Mouse (Mus musculus): Measurements from ENCODE around the gene Entpd1.

The Entpd1 gene

GRCm38 (mm10) chr19:40665778-40666177, 53.6 kb downstream of the Entpd1 start:
- DNase-seq (ENCODE audit: low spot score in 2 of 2) = no peak

- no peak for DNase-seq (ENCODE audit: low spot score in 2 of 2)
Observed at GRCm38 (mm10) chr19:40667111-40667510, 54.9 kb downstream of the Entpd1 start.

GRCm38 (mm10) chr19:40675329-40675728, 63.2 kb downstream of the Entpd1 start:
- no peak for DNase-seq (ENCODE audit: low spot score in 2 of 2)

GRCm38 (mm10) chr19:40678087-40678486, 65.9 kb downstream of the Entpd1 start:
- no peak for DNase-seq (ENCODE audit: low spot score in 2 of 2)

- DNase-seq (ENCODE audit: low spot score in 2 of 2) = peak; percentile 32 to 54
Observed at GRCm38 (mm10) chr19:40678532-40679307, 66.6 kb downstream of the Entpd1 start.

GRCm38 (mm10) chr19:40679632-40680031, 67.5 kb downstream of the Entpd1 start:
- no peak for DNase-seq (ENCODE audit: low spot score in 2 of 2)

- DNase-seq (ENCODE audit: low spot score in 2 of 2) = no peak
Observed at GRCm38 (mm10) chr19:40684124-40684523, 72.0 kb downstream of the Entpd1 start.

GRCm38 (mm10) chr19:40684566-40684965, 72.4 kb downstream of the Entpd1 start:
- no peak for DNase-seq (ENCODE audit: low spot score in 2 of 2)

- DNase-seq (ENCODE audit: low spot score in 2 of 2) = no peak
Observed at GRCm38 (mm10) chr19:40687291-40687927, 75.2 kb downstream of the Entpd1 start.

- DNase-seq (ENCODE audit: low spot score in 2 of 2) = no peak
Observed at GRCm38 (mm10) chr19:40693201-40693600, 81.0 kb downstream of the Entpd1 start.

GRCm38 (mm10) chr19:40696116-40696515, 84.0 kb downstream of the Entpd1 start:
- DNase-seq (ENCODE audit: low spot score in 2 of 2) = no peak

- no peak for DNase-seq (ENCODE audit: low spot score in 2 of 2)
Observed at GRCm38 (mm10) chr19:40698103-40698853, 86.1 kb downstream of the Entpd1 start.

GRCm38 (mm10) chr19:40699816-40700215, 87.7 kb downstream of the Entpd1 start:
- no peak for DNase-seq (ENCODE audit: low spot score in 2 of 2)

GRCm38 (mm10) chr19:40702406-40702805, 90.2 kb downstream of the Entpd1 start:
- no peak for DNase-seq (ENCODE audit: low spot score in 2 of 2)

- no peak for DNase-seq (ENCODE audit: low spot score in 2 of 2)
Observed at GRCm38 (mm10) chr19:40712889-40713628, 100.9 kb downstream of the Entpd1 start.

GRCm38 (mm10) chr19:40714700-40715099, 102.5 kb downstream of the Entpd1 start:
- no peak for DNase-seq (ENCODE audit: low spot score in 2 of 2)

- no peak for DNase-seq (ENCODE audit: low spot score in 2 of 2)
Observed at GRCm38 (mm10) chr19:40716981-40717380, 104.8 kb downstream of the Entpd1 start.

GRCm38 (mm10) chr19:40719439-40720105, 107.4 kb downstream of the Entpd1 start:
- DNase-seq (ENCODE audit: low spot score in 2 of 2) = no peak

GRCm38 (mm10) chr19:40720381-40720780, 108.2 kb downstream of the Entpd1 start:
- no peak for DNase-seq (ENCODE audit: low spot score in 2 of 2)

- DNase-seq (ENCODE audit: low spot score in 2 of 2) = no peak
Observed at GRCm38 (mm10) chr19:40722137-40723038, 110.2 kb downstream of the Entpd1 start.
